8 mouse cellular contexts compared by ENCODE assay signal in the genomic region with DNA sequence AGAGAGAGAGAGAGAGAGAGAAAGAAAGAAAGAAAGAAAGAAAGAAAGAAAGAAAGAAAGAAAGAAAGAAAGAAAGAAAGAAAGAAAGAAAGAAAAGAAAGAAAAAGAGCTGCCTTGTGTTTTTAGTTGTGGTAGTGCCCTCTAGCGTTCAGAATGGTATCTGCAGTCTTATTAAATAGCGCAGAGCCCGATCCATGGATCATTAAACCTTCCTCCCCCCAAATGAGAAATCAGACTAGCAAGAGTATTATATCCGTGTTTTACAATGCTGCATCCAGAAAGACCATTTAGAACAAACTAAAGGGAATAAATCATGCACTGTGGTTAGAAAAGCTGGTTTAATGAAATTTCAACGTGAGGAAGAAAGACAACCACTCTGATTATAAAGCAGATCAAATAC. TPM values are rescaled to one million over a fixed set of nuclear protein-coding genes. Genes with fewer than 3 reads are reported as not detected.
DNase-seq lines count a peak whose midpoint lies in the region; ATAC-seq and TF ChIP-seq lines count a peak whose summit lies in the region.

No protein-coding gene starts in this region.

- no peak for TF ChIP-seq EP300 in liver, embryonic 14.5 days (IDR thresholded peaks at IDR 0.05; ENCODE audit: low read depth)

- no peak for TF ChIP-seq POLR2A in cerebellum, adult 2 months (IDR thresholded peaks at IDR 0.05; ENCODE audit: borderline replicate concordance, insufficient read depth, low read length)

- no peak for ATAC-seq in liver, embryonic 14.5 days (ENCODE audit: insufficient read depth)
- ATAC-seq in liver, embryonic 12.5 days = no peak

- peak; percentile 5 for DNase-seq in cerebellum, adult 8-10 months
- no peak for DNase-seq in cerebellum, adult 2 months
- no peak for DNase-seq in liver, embryonic 14.5 days (ENCODE audit: low read depth in 3 of 3, low spot score in 3 of 3)
- DNase-seq in embryo, embryonic 11 days = peak; percentile 57
- peak; percentile 55 for DNase-seq in lung, postnatal 36 days
- no peak for DNase-seq in gastrocnemius, postnatal 36 days
- DNase-seq in yolk sac, embryonic 10.5 days (ENCODE audit: low spot score) = no peak

- no peaks in the 10 kb centered on the region; the same call in 1 of the 2 replicates for H3K4me1 ChIP-seq in cerebellum, adult 2 months (ENCODE audit: control insufficient read depth, insufficient read depth, low read length)
- H3K4me1 ChIP-seq in liver, embryonic 14.5 days (replicated peaks; ENCODE audit: control insufficient read depth in 2 of 2, insufficient read depth in 2 of 2, low read length in 1 of 2) = no peaks in the 10 kb centered on the region
- H3K4me1 ChIP-seq in liver, embryonic 12.5 days = no peaks in the 10 kb centered on the region

- H3K9ac ChIP-seq in liver, embryonic 14.5 days (replicated peaks) = no peak overlapping the region
- H3K9ac ChIP-seq in liver, embryonic 12.5 days = no peak overlapping the region

- WGBS in cerebellum, adult 2 months = 11% methylated on average over 5 of the region's 5 CpGs
- 6% methylated on average over 5 of the region's 5 CpGs for WGBS in liver, embryonic 14.5 days (ENCODE audit: insufficient replicate concordance)
- 7% methylated on average over 5 of the region's 5 CpGs for WGBS in liver, embryonic 12.5 days (ENCODE audit: insufficient replicate concordance)

- intact Hi-C loops in gastrocnemius, postnatal 36 days (cut with DNase I) = loop anchor here (5.0 kb wide), 1 partner anchor 616 kb away; no protein-coding TSS in a partner anchor

- no peaks in the 10 kb centered on the region for H3K27me3 ChIP-seq in cerebellum, adult 2 months (ENCODE audit: control insufficient read depth, insufficient read depth, low read length)
- H3K27me3 ChIP-seq in liver, embryonic 14.5 days (ENCODE audit: control insufficient read depth, insufficient read depth, low read length) = no peaks in the 10 kb centered on the region
- H3K27me3 ChIP-seq in liver, embryonic 12.5 days (replicated peaks) = no peaks in the 10 kb centered on the region

- H3K4me2 ChIP-seq in liver, embryonic 14.5 days (ENCODE audit: low read depth) = no peak overlapping the region
- H3K4me2 ChIP-seq in liver, embryonic 12.5 days = no peak overlapping the region

- no peak overlapping the region for H3K27ac ChIP-seq in cerebellum, adult 2 months (ENCODE audit: insufficient read depth, low read length)
- H3K27ac ChIP-seq in liver, embryonic 14.5 days = no peak overlapping the region
- no peak overlapping the region for H3K27ac ChIP-seq in liver, embryonic 12.5 days

- H3K4me3 ChIP-seq in cerebellum, adult 2 months (replicated peaks; ENCODE audit: insufficient read depth, low read depth, low read length) = no peak overlapping the region
- H3K4me3 ChIP-seq in liver, embryonic 14.5 days (ENCODE audit: insufficient read depth in 1 of 2, low read depth in 2 of 2, low read length in 2 of 2) = no peak overlapping the region
- no peak overlapping the region for H3K4me3 ChIP-seq in liver, embryonic 12.5 days

- H3K36me3 ChIP-seq in liver, embryonic 14.5 days (replicated peaks; ENCODE audit: control insufficient read depth, insufficient read depth, low read depth) = no peaks in the 10 kb centered on the region
- H3K36me3 ChIP-seq in liver, embryonic 12.5 days = no peaks in the 10 kb centered on the region

- no peak for TF ChIP-seq CTCF in cerebellum, adult 2 months (IDR thresholded peaks at IDR 0.05; ENCODE audit: borderline replicate concordance, insufficient read depth, low read depth, low read length)
- TF ChIP-seq CTCF in liver, embryonic 14.5 days (IDR thresholded peaks at IDR 0.05; ENCODE audit: low read depth) = peak; percentile 55; the same call in 1 of the 2 replicates

- no peaks in the 10 kb centered on the region for H3K9me3 ChIP-seq in liver, embryonic 14.5 days (ENCODE audit: control insufficient read depth, low read length)
- H3K9me3 ChIP-seq in liver, embryonic 12.5 days (replicated peaks) = no peaks in the 10 kb centered on the region

RNA-seq across cellular contexts. Expression of a gene that starts 51.1 kb away (rescaled TPM):
- polyA plus RNA-seq in cerebellum, adult 2 months (2012; rRNA removed) = 21.3 and 23.0 TPM in 2 replicates
- 25.8 and 36.5 TPM in 2 replicates for polyA plus RNA-seq in liver, embryonic 14.5 days (2012; rRNA removed)
- 35.9 and 38.6 TPM in 2 replicates for polyA plus RNA-seq in liver, embryonic 14.5 days (2014; fragmentation: Nextera tagmentation; extraction: Ambion mirVana)
- 68.7 and 70.5 TPM in 2 replicates for polyA plus RNA-seq in liver, embryonic 12.5 days (2016; fragmentation: Nextera tagmentation; extraction: Ambion mirVana)
- 10 to 100 TPM; 19.4 to 24.1 TPM for total RNA-seq in gastrocnemius, postnatal 36 days (2021)

Comparison
In these comparisons a context has a peak if more than half of its experiments do, and no peak if none do; other contexts are left out.
1. DNase-seq: peak in cerebellum, adult 8-10 months (single experiment), embryo, embryonic 11 days (single experiment) and lung, postnatal 36 days (single experiment); none in cerebellum, adult 2 months (0 of 2), liver, embryonic 14.5 days (0 of 3), gastrocnemius, postnatal 36 days (0 of 2) and yolk sac, embryonic 10.5 days (single experiment).